Mouse (Mus musculus) stomach, postnatal 0 days (tissue): ENCODE data around the gene Kat14. TPM values are rescaled to one million over a fixed set of nuclear protein-coding genes. Genes with fewer than 3 reads are reported as not detected.
A peak's percentile ranks its signal among the peaks of the same experiment; 100 is the strongest.

Experiments used
- ATAC-seq: fragments of 200-750 bp; cut with Nextera tagmentation; 2 replicates; pipeline ENCODE4 v1.8.0; 2017; ENCODE audit not compliant: low FRiP score, low TSS enrichment
- DNase-seq: peaks from one replicate; pipeline ENCODE4 v3.0.0-alpha.2; 2016; ENCODE audit warnings: low spot score
- H3K27ac ChIP-seq: fragments of 300-500 bp; sonication (generic); replicated peaks from 2 replicates; pipeline ENCODE4 v1.5.1; 2014; ENCODE audit warnings: mild to moderate bottlenecking, control low read depth
- H3K27me3 ChIP-seq: fragments of 300-500 bp; sonication (generic); 2 replicates; pipeline ENCODE4 v1.6.1; 2014; ENCODE audit warnings: low read length; ENCODE audit not compliant: control insufficient read depth, insufficient read depth
- H3K36me3 ChIP-seq: fragments of 300-500 bp; sonication (generic); 2 replicates; pipeline ENCODE4 v1.6.1; 2014; ENCODE audit warnings: low read length, mixed read lengths; ENCODE audit not compliant: control insufficient read depth, insufficient read depth
- H3K4me1 ChIP-seq: fragments of 300-500 bp; sonication (generic); replicated peaks from 2 replicates; pipeline ENCODE4 v1.6.1; 2014; ENCODE audit warnings: antibody characterized with exemption; ENCODE audit not compliant: control insufficient read depth, insufficient read depth
- H3K4me2 ChIP-seq: fragments of 300-500 bp; sonication (generic); replicated peaks from 2 replicates; pipeline ENCODE4 v1.6.1; 2014; ENCODE audit warnings: low read depth, mild to moderate bottlenecking, control low read depth, moderate library complexity
- H3K4me3 ChIP-seq: fragments of 300-500 bp; sonication (generic); 2 replicates; pipeline ENCODE4 v1.5.1; 2014; ENCODE audit warnings: low read depth, low read length, control low read depth
- H3K9ac ChIP-seq: fragments of 300-500 bp; sonication (generic); 2 replicates; pipeline ENCODE4 v1.6.1; 2014; ENCODE audit warnings: mild to moderate bottlenecking, low read length, control low read depth, mixed read lengths
- H3K9me3 ChIP-seq: fragments of 300-500 bp; sonication (generic); 2 replicates; pipeline ENCODE4 v1.6.1; 2016; ENCODE audit warnings: low read length; ENCODE audit not compliant: control insufficient read depth
- CTCF ChIP-seq: IDR thresholded peaks from 2 replicates; pipeline ENCODE4 v1.5.1; 2016; ENCODE audit warnings: antibody characterized with exemption, low read depth, mild to moderate bottlenecking, moderate library complexity
- EP300 ChIP-seq: optimal IDR thresholded peaks from 2 replicates; pipeline ENCODE3; 2016; ENCODE audit warnings: antibody characterized with exemption
- WGBS: fragments of 180-500 bp; shearing (Covaris S2); extraction: QIAGEN DNeasy Blood & Tissue Kit; methylation state at CpG from one replicate; pipeline ENCODE4 v1.1.7; 2014; 5-methylcytosine and 5-hydroxymethylcytosine counted together
- polyA plus RNA-seq: library from polyadenylated mRNA; unstranded; fragments of >200 nt; fragmentation: Nextera tagmentation; extraction: Ambion mirVana; gene quantifications from 2 replicates; pipeline ENCODE4 v1.2.1, GENCODE M21; 2015

The Kat14 gene
- polyA plus RNA-seq, 1 experiment from 2014 or later, result 20.9 TPM

GRCm38 (mm10) chr2:144343158-144343557 is 25.6 kb upstream of the Kat14 start:
- Histone ChIP-seq H3K27me3 (no peaks in the 10 kb centered on the region), H3K9ac (no peak overlapping the region), H3K4me2 (no peak overlapping the region), H3K36me3 (no peaks in the 10 kb centered on the region), H3K27ac (no peak overlapping the region), H3K9me3 (no peaks in the 10 kb centered on the region), H3K4me1 (no peaks in the 10 kb centered on the region), H3K4me3 (no peak overlapping the region)
- DNase-seq (no peak), ATAC-seq (peak; percentile 60)
- no peak for TF ChIP-seq EP300
- TF ChIP-seq CTCF, result no peak
- 63% methylated on average over 4 of the region's 4 CpGs for WGBS

GRCm38 (mm10) chr2:144348525-144348924 is 20.3 kb upstream of the Kat14 start:
- 69% methylated on average over 3 of the region's 3 CpGs for WGBS

DNA sequence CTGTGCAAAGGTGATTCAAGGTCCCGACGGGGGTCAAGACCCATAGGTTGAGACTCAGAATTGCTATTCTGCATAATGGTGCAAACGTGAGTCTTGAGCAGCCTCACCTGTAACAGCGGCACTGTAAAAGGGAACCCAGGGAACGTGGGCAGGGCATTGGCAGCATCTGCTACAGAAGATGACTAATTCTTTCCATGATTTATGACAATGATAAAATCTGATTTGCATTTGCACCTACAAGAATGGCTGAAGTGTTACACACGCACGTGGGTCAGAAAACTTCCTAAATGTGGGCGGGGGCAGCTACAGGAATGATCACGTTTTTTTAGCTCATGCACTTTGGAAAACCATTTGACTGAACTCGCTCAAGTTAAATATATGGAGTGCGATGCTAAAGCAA is 15.9 kb upstream of the Kat14 start:
- Histone ChIP-seq H3K4me2 (no peak overlapping the region), H3K27me3 (no peaks in the 10 kb centered on the region), H3K36me3 (no peaks in the 10 kb centered on the region), H3K4me3 (no peak overlapping the region), H3K9ac (no peak overlapping the region), H3K9me3 (no peaks in the 10 kb centered on the region), H3K27ac (no peak overlapping the region), H3K4me1 (no peaks in the 10 kb centered on the region)
- WGBS, result 77% methylated on average over 11 of the region's 11 CpGs
- no peak for TF ChIP-seq EP300
- TF ChIP-seq CTCF, result no peak
- DNase-seq, result no peak
- no peak for ATAC-seq

More at GRCm38 (mm10) chr2:144348525-144348924, 20.3 kb upstream of the Kat14 start:
- H3K27me3 ChIP-seq, result no peaks in the 10 kb centered on the region
- H3K27ac ChIP-seq, result no peak overlapping the region
- no peaks in the 10 kb centered on the region for H3K36me3 ChIP-seq
- DNase-seq (no peak), ATAC-seq (no peak)
- peak; percentile 47 for TF ChIP-seq CTCF
- TF ChIP-seq EP300, result no peak
- no peak overlapping the region for H3K4me2 ChIP-seq
- H3K4me3 ChIP-seq, result no peak overlapping the region
- no peak overlapping the region for H3K9ac ChIP-seq
- no peaks in the 10 kb centered on the region for H3K4me1 ChIP-seq
- no peaks in the 10 kb centered on the region for H3K9me3 ChIP-seq

DNA sequence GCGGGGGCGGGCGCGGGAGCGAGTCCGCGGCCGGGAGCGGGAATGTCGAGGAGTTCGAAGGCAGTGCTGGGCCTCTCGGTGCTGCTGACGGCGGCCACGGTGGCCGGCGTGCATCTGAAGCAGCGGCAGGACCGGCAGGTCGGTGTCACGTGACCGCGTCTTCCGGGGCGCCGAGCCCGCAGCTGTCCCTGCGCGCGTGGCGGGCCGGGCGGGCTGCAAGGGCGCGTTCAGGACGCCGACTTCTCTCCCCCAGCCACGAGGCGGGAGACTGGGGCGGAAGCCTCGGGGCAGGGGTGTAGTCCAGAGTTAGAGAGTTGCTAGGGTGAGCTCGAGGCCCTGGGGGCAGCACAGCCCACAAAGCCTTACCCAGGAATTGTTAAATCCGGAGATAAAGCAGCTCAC is 238 bp downstream of the Kat14 start:
- WGBS, result 0% methylated on average over 35 of the region's 43 CpGs
- TF ChIP-seq CTCF (peak; percentile 25; the same call in 1 of the 2 replicates), EP300 (no peak)

DNA sequence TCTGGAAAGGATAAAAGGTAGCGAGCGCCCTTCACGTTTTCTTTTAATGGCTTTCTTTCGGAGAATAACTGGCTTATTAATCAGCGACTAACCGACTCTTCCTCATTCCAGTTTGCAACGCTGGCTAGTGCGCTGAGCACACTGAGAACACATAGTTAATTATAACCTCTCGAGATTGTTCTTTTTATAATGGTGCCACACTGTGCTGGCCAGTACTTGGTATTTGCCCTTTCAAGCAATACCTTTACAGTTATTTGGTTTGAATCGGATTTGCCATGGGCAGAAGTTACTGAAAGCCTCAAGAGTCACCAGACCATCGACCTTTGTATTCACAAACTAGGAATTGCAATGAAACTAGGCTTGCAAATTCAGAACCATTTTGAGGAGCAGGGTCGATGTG is 728 bp downstream of the Kat14 start:
- DNase-seq (no peak), ATAC-seq (peak; percentile 54)
- H3K9me3 ChIP-seq, result no peaks in the 10 kb centered on the region
- H3K36me3 ChIP-seq, result 0 out of 2 replicates have a peak, but pooled peaks cover 3% of the 10 kb centered on the region
- H3K4me2 ChIP-seq, result peak overlapping the region; percentile 56
- peak overlapping the region; percentile 65 for H3K4me3 ChIP-seq
- 1% methylated on average over 12 of the region's 12 CpGs for WGBS
- peak overlapping the region; percentile 68 for H3K9ac ChIP-seq
- no peaks in the 10 kb centered on the region for H3K27me3 ChIP-seq
- peak overlapping the region; percentile 96 for H3K27ac ChIP-seq
- peaks cover 3% of the 10 kb centered on the region; the same call in 1 of the 2 replicates for H3K4me1 ChIP-seq
- TF ChIP-seq CTCF (no peak), EP300 (no peak)

More for the DNA sequence above, 238 bp downstream of the Kat14 start:
- no peaks in the 10 kb centered on the region for H3K27me3 ChIP-seq
- H3K27ac ChIP-seq, result peak overlapping the region; percentile 96
- H3K9me3 ChIP-seq, result no peaks in the 10 kb centered on the region
- H3K4me1 ChIP-seq, result peaks cover 3% of the 10 kb centered on the region; the same call in 1 of the 2 replicates
- peak overlapping the region; percentile 56 for H3K4me2 ChIP-seq
- DNase-seq, result no peak
- ATAC-seq, result peak; percentile 83
- H3K9ac ChIP-seq, result peak overlapping the region; percentile 68
- 0 out of 2 replicates have a peak, but pooled peaks cover 3% of the 10 kb centered on the region for H3K36me3 ChIP-seq
- H3K4me3 ChIP-seq, result peak overlapping the region; percentile 65

- Histone ChIP-seq H3K4me2 (no peak overlapping the region), H3K36me3 (peaks cover 5% of the 10 kb centered on the region; the same call in 1 of the 2 replicates), H3K27me3 (no peaks in the 10 kb centered on the region), H3K9ac (no peak overlapping the region), H3K4me3 (no peak overlapping the region), H3K4me1 (peaks cover 3% of the 10 kb centered on the region; the same call in 1 of the 2 replicates), H3K9me3 (no peaks in the 10 kb centered on the region), H3K27ac (no peak overlapping the region)
- no peak for TF ChIP-seq EP300
- no peak for TF ChIP-seq CTCF
- DNase-seq, result no peak
- no peak for ATAC-seq
- WGBS, result 89% methylated on average over 4 of the region's 4 CpGs
Measured at GRCm38 (mm10) chr2:144371566-144371965, 2.8 kb downstream of the Kat14 start.
